ENCODE assay signal across 10 mouse cellular contexts in the genomic region with DNA sequence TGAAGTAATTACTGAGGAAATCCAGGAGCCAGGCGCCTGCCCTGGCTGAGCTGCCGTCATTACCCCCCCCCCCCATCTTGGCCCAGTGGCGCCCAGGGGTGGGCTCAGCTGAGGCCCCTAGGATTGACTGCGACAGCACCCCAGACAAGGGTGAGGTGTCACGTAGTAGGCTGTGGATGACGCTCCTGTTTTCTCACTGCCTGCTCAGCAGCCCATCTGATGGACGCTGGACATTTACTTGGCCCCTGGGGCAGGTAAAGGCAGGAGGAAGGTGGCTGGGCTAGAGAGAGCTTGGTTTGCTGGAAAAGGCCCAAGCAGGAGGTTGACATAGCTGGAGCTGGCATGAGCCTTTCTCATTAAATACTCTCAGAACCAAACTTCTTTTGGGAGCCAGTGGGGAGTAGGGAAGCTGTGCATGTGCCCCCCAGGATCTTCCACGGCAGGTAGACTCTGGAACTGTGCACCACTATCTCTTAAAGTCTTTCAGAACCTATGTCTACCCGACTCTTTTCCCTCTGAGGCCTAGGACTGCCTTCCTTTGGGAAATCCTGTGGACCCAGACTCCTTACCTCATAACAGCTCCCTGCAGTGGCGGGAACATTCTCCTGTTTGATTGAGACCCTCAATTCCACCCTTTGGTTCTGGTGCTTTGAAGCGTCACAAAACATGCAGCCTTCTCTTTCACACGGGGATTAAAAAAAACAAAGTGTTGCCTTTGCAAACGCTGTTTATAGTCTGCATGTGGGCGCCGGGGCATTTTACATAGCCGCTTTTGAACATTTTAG. TPM values are rescaled to one million over a fixed set of nuclear protein-coding genes. Genes with fewer than 3 reads are reported as not detected.
DNase-seq lines count a peak whose midpoint lies in the region; ATAC-seq lines count a peak whose summit lies in the region.
"Had no signal": no experiment of that assay in that cellular context is flagged by ENCODE, and none has a peak within 500 bp of the region (broad histone marks: within the 10 kb centered on the region; RNA-seq: fewer than 3 reads in every experiment).

No protein-coding gene starts in this region.

- H3K4me2 ChIP-seq in heart, embryonic 15.5 days = peak overlapping the region; percentile 87
- H3K4me2 ChIP-seq in hindbrain, embryonic 11.5 days (replicated peaks; ENCODE audit: low read depth, low read length) = peak overlapping the region; percentile 66
- H3K4me2 ChIP-seq in midbrain, embryonic 15.5 days = peak overlapping the region; percentile 85

- H3K9me3 ChIP-seq in heart, embryonic 15.5 days (replicated peaks) = no peaks in the 10 kb centered on the region
- no peaks in the 10 kb centered on the region for H3K9me3 ChIP-seq in hindbrain, embryonic 11.5 days (ENCODE audit: control insufficient read depth, low read length)
- no peaks in the 10 kb centered on the region for H3K9me3 ChIP-seq in midbrain, embryonic 15.5 days

- peaks cover 25% of the 10 kb centered on the region for H3K4me1 ChIP-seq in heart, embryonic 15.5 days (replicated peaks)
- H3K4me1 ChIP-seq in hindbrain, embryonic 11.5 days (replicated peaks; ENCODE audit: control insufficient read depth, insufficient read depth, low read length) = peaks cover 18% of the 10 kb centered on the region
- H3K4me1 ChIP-seq in midbrain, embryonic 15.5 days = peaks cover 40% of the 10 kb centered on the region

- peak overlapping the region; percentile 48; the same call in 1 of the 2 replicates for H3K9ac ChIP-seq in heart, embryonic 15.5 days
- H3K9ac ChIP-seq in hindbrain, embryonic 11.5 days (ENCODE audit: low read depth, low read length) = peak overlapping the region; percentile 61
- H3K9ac ChIP-seq in midbrain, embryonic 15.5 days = peak overlapping the region; percentile 88

- no peaks in the 10 kb centered on the region for H3K36me3 ChIP-seq in heart, embryonic 15.5 days
- no peaks in the 10 kb centered on the region for H3K36me3 ChIP-seq in hindbrain, embryonic 11.5 days (ENCODE audit: control insufficient read depth, insufficient read depth, low read length)
- H3K36me3 ChIP-seq in midbrain, embryonic 15.5 days (replicated peaks) = no peaks in the 10 kb centered on the region

- H3K4me3 ChIP-seq in heart, embryonic 15.5 days = peak overlapping the region; percentile 51
- peak overlapping the region; percentile 51 for H3K4me3 ChIP-seq in hindbrain, embryonic 11.5 days (ENCODE audit: low read depth, low read length)
- peak overlapping the region; percentile 77 for H3K4me3 ChIP-seq in midbrain, embryonic 15.5 days

- DNase-seq in heart, postnatal 25 days (ENCODE audit: low spot score) = no peak
- peak; percentile 75 for DNase-seq in embryo, embryonic 10.5 days (ENCODE audit: low spot score)
- DNase-seq in hindbrain, embryonic 11.5 days (ENCODE audit: low spot score) = peak; percentile 64
- no peak for DNase-seq in spleen, postnatal 4 days (ENCODE audit: low spot score in 2 of 2)
- DNase-seq in adrenal gland, postnatal 4 days (ENCODE audit: low spot score in 2 of 2) = no peak
- DNase-seq in adrenal gland, adult 2 months = no peak
- DNase-seq: adrenal gland, postnatal 10 days; thymus, adult 2 months had no signal

- intact Hi-C loops in heart, postnatal 25 days (cut with DNase I) = loop anchor here (5.0 kb wide), 2 partner anchors 39 to 84 kb away; no protein-coding TSS in a partner anchor

- 0 out of 2 replicates have a peak overlapping the region, but pooled peaks have one; percentile 31 for H3K27ac ChIP-seq in heart, embryonic 15.5 days
- peak overlapping the region; percentile 93 for H3K27ac ChIP-seq in hindbrain, embryonic 11.5 days (ENCODE audit: low read depth, low read length)
- H3K27ac ChIP-seq in midbrain, embryonic 15.5 days = peak overlapping the region; percentile 94

- no peak; the same call in 1 of the 2 replicates for ATAC-seq in heart, embryonic 15.5 days (replicated peaks; ENCODE audit: insufficient number of reproducible peaks, insufficient read depth, low FRiP score, low read depth)
- no peak for ATAC-seq in hindbrain, embryonic 11.5 days (ENCODE audit: low FRiP score)
- ATAC-seq in midbrain, embryonic 15.5 days (replicated peaks) = peak; percentile 31

- whole genome bisulfite sequencing in heart, embryonic 15.5 days = 53% methylated on average over 16 of the region's 16 CpGs
- WGBS in hindbrain, embryonic 11.5 days = 9% methylated on average over 16 of the region's 16 CpGs
- WGBS in midbrain, embryonic 15.5 days = 6% methylated on average over 15 of the region's 16 CpGs

- peaks cover 18% of the 10 kb centered on the region for H3K27me3 ChIP-seq in heart, embryonic 15.5 days
- no peaks in the 10 kb centered on the region for H3K27me3 ChIP-seq in hindbrain, embryonic 11.5 days (ENCODE audit: control insufficient read depth, insufficient read depth, low read length)
- no peaks in the 10 kb centered on the region for H3K27me3 ChIP-seq in midbrain, embryonic 15.5 days (replicated peaks)

RNA-seq across cellular contexts. Expression of a gene that starts 19.3 kb away (rescaled TPM):
- 12.2 and 13.8 TPM in 2 replicates for polyA plus RNA-seq in heart, embryonic 15.5 days (2015; fragmentation: Nextera tagmentation; extraction: Ambion mirVana)
- 10 to 100 TPM; 66.5 to 77.1 TPM for total RNA-seq in heart, postnatal 25 days (2021)
- polyA plus RNA-seq in hindbrain, embryonic 11.5 days (2014; fragmentation: Nextera tagmentation; extraction: Ambion mirVana) = 14.6 and 22.1 TPM in 2 replicates
- 21.4 and 23.4 TPM in 2 replicates for polyA plus RNA-seq in midbrain, embryonic 15.5 days (2015; fragmentation: Nextera tagmentation; extraction: Ambion mirVana)
- 10 to 100 TPM; 22.2 to 32.7 TPM for total RNA-seq in adrenal gland, postnatal 4 days (2021)
- total RNA-seq in adrenal gland, adult 2 months (2021) = 10 to 100 TPM; 10.3 to 22.6 TPM
- polyA plus RNA-seq in adrenal gland, adult 2 months (2012; rRNA removed) = 16.9 and 22.5 TPM in 2 replicates

RNA-seq across cellular contexts. Expression of a gene that starts 52.4 kb away (rescaled TPM):
- polyA plus RNA-seq in heart, embryonic 15.5 days (2015; fragmentation: Nextera tagmentation; extraction: Ambion mirVana) = 20.2 and 24.3 TPM in 2 replicates
- total RNA-seq in heart, postnatal 25 days (2021) = 10 to 100 TPM; 22.1 to 27.3 TPM
- 37.8 and 48.7 TPM in 2 replicates for polyA plus RNA-seq in hindbrain, embryonic 11.5 days (2014; fragmentation: Nextera tagmentation; extraction: Ambion mirVana)
- polyA plus RNA-seq in midbrain, embryonic 15.5 days (2015; fragmentation: Nextera tagmentation; extraction: Ambion mirVana) = 29.2 and 30.1 TPM in 2 replicates
- 10 to 100 TPM; 71.6 to 75.0 TPM for total RNA-seq in adrenal gland, postnatal 4 days (2021)
- total RNA-seq in adrenal gland, adult 2 months (2021) = 10 to 100 TPM; 89.6 to 90.2 TPM
- 34.1 and 40.4 TPM in 2 replicates for polyA plus RNA-seq in adrenal gland, adult 2 months (2012; rRNA removed)

Comparison
In these comparisons a context has a peak if more than half of its experiments do, and no peak if none do; other contexts are left out.
1. H3K27ac ChIP-seq: peak in every context shown above with its lines; median percentile 94 in midbrain, embryonic 15.5 days; 93 in hindbrain, embryonic 11.5 days; 31 in heart, embryonic 15.5 days.
2. DNase-seq: peak in embryo, embryonic 10.5 days (single experiment) and hindbrain, embryonic 11.5 days (single experiment); none in heart, postnatal 25 days (single experiment), spleen, postnatal 4 days (0 of 2), adrenal gland, postnatal 4 days (0 of 2) and adrenal gland, adult 2 months (single experiment).
3. Peak in every context shown above with its lines, with median percentiles within 50 percentile points of each other: H3K4me2 ChIP-seq, H3K4me3 ChIP-seq and H3K9ac ChIP-seq.